Mouse (Mus musculus) gastrocnemius, postnatal 14 days (tissue): ENCODE data around the gene Ust. TPM values are rescaled to one million over a fixed set of nuclear protein-coding genes. Genes with fewer than 3 reads are reported as not detected.
"Not testable (repeated sequence)": the region's sequence is repeated elsewhere in the genome, so short reads cannot be mapped to it uniquely, and the experiment has no call there.

Experiments used
- DNase-seq: peaks from one replicate; pipeline ENCODE4 v3.0.0; 2021; ENCODE audit warnings: mixed read lengths
- intact Hi-C: fragments of 180-260 bp; cut with DNase I; formaldehyde crosslinking; loops from one replicate; pipeline ENCODE4 v1.15.1; 2025; ENCODE audit warnings: low total_unique reads
- long read RNA-seq, 2 experiments: library from polyadenylated mRNA; stranded (forward); transcript quantifications; one replicate each; pipeline ENCODE4 v2.0.0; 2021
- total RNA-seq, 2 experiments: library from RNA; stranded (reverse); gene quantifications; 2 replicates each; pipeline ENCODE4 v1.2.3; 2021

The Ust gene
- total RNA-seq: 1 to 10 TPM; 2.1 to 2.3 TPM
- long read RNA-seq, experiment 1, full-length matches to known transcripts: 2 of 2 reads
- long read RNA-seq, experiment 1, partial matches to known transcripts: 0 of 2 reads
- long read RNA-seq, experiment 1, other reads (novel, unspliced or antisense): 0 of 2 reads
- long read RNA-seq, experiment 2, full-length matches to known transcripts: 1 of 2 reads
- long read RNA-seq, experiment 2, partial matches to known transcripts: 0 of 2 reads
- long read RNA-seq, experiment 2, other reads (novel, unspliced or antisense): 1 of 2 reads

- intact Hi-C loops: loop anchor here (10.0 kb wide), 1 partner anchor 194 kb away; no protein-coding TSS in a partner anchor
- peak; percentile 87 for DNase-seq
These were observed at the start of gene Ust for GRCm38 (mm10) chr10:8518141-8519013. Gene Ust (minus strand): TSS chr10:8518825.

- DNase-seq: no peak
- intact Hi-C loops: no loop called here
These were observed 42.7 kb upstream of the Ust start for GRCm38 (mm10) chr10:8561366-8561765.

DNA sequence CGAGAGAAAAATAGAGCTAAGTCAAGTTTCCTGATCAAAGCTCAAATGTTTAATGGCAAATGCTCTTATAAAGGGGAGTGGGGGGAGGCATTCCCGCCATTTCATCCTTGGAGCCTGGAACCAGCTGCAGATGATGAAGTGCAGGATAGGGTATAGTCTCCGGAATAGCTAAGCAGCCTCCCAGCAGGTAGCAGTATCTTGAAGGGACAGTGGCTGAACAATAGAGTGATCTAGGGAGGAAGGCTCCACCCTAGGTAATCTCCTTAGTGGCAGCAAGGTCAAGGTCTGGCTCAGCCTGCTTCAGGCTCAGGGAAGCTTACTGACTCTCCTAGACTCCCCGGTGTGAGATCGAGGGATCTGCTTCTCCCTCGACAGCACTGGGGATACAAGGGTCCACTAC lies 40.9 kb upstream of the Ust start:
- intact Hi-C loops, DNase-seq: not testable (repeated sequence)

DNA sequence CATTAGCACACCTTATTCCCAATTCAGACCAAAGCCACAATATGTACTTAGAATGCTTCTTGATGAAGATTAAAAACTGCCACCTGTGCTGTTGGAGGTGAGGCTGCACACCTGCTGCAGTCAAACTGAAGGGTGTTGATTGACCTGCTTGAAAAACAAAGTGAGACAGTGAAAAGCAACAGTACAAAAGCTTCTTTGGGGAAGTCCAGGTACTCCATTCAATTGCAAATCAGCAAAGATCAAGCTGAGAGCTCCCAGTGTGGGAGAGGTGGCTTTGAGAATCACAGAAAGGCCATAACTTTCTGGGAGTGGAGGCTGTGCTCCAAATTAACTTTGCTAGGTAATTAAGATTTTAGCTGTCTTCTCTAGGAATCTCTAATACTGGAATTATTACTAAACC lies 33.6 kb upstream of the Ust start:
- DNase-seq, intact Hi-C loops: not testable (repeated sequence)

GRCm38 (mm10) chr10:8551601-8552000 lies 33.0 kb upstream of the Ust start:
- intact Hi-C loops, DNase-seq: not testable (repeated sequence)

GRCm38 (mm10) chr10:8541514-8541913 lies 22.9 kb upstream of the Ust start:
- intact Hi-C loops: no loop called here
- DNase-seq: no peak

GRCm38 (mm10) chr10:8535445-8535844 lies 16.8 kb upstream of the Ust start:
- intact Hi-C loops: no loop called here
- DNase-seq: no peak

DNA sequence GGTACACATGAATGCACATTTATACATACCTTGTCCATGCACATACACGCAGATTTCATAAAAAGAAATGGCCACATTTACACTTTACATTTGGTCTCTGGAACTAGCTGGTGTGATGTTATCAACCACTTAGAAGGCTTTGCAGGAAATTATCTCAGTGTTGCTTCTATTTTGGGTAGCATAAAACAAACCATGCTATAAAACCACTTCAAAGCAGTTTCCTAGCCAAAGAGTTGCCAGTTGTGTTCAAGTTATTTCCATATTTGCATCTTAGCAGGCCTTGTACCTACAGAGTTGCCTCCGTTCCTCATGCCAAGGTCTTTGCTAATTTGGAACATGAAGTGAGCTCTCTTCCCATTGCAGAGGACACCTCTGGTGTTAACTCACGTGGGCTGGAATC lies 13.0 kb upstream of the Ust start:
- intact Hi-C loops: no loop called here
- DNase-seq: no peak

GRCm38 (mm10) chr10:8530505-8531051 lies 12.0 kb upstream of the Ust start:
- DNase-seq: no peak
- intact Hi-C loops: no loop called here

DNA sequence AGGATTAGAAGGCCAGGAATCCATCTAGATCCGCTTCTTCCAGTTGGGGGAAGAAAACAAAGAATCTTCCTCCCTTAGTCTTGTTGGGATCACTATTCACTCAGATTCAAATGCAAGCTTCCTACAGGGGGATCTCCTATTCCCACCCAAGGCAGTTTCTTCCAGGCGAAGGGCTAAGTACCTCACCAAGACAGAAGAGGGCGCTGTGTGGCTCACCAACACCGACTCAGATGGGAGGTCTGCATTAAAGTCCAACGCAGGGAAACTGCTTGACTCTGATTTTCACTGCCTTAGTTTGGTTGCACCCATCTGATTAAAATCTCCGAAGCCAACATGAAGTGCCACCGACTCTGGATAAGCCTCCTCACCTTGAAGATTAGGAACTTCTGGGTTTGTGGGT lies 10.5 kb upstream of the Ust start:
- DNase-seq: peak; percentile 27
- intact Hi-C loops: no loop called here

- intact Hi-C loops: no loop called here
- DNase-seq: no peak
These were observed 6.7 kb upstream of the Ust start for GRCm38 (mm10) chr10:8525354-8525753.

DNA sequence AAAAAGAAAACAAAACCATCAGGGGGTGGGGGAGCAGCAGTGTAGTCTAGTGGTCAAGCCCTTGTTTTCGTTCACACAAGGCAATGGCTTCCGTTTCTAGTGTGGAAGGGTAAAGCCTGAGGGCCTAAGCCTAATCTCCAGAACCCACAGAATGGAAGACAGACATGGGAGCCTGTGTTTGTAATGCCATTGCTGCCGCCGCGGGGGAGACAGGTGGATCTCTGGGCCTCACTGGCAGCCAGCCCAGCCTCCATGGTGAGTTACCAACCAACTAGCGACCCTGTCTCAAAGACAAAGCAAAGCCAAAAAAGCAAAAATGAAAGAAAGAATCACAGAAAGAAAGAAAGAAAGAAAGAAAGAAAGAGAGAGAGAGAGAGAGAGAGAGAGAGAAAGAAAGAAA lies 2.9 kb upstream of the Ust start:
- no peak for DNase-seq
- intact Hi-C loops: no loop called here

- no peak for DNase-seq
- intact Hi-C loops: no loop called here
These were observed 2.3 kb upstream of the Ust start for GRCm38 (mm10) chr10:8520766-8521395.

- intact Hi-C loops: loop anchor here (10.0 kb wide), 1 partner anchor 194 kb away; no protein-coding TSS in a partner anchor
- no peak for DNase-seq
These were observed 428 bp upstream of the Ust start for GRCm38 (mm10) chr10:8519014-8519491.

DNA sequence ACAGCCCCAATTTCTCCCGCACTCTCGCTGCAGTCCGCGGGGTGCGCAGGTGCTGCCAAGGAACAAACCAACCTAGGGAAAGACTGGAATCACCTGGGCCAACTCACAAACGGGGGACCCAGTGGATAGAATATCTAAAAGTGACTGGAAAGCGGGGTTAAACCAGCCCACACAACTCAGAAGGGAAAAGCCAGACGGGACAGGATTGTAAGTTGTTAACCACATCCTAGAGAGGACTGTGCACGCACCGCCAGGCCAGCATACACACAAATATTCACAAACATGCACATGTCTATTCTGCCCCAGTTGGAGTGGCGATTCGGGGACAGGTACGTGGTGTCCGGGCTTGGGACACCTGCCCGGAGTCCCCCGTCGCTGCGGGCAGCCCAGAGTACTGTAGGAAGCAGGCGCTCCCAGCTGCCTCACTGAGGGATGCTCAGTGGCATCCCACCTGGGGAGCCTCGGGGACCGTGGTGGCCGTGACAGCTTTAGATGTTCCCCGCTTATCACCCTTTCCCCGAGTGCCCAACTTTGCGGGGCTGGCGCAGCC lies 959 bp downstream of the Ust start:
- no peak for DNase-seq

GRCm38 (mm10) chr10:8516916-8517524 lies 1.6 kb downstream of the Ust start:
- intact Hi-C loops: loop anchor here (10.0 kb wide), 1 partner anchor 192 kb away; no protein-coding TSS in a partner anchor
- peak; percentile 16 for DNase-seq

More for the DNA sequence above, 959 bp downstream of the Ust start:
- intact Hi-C loops: loop anchor here (10.0 kb wide), 1 partner anchor 193 kb away; no protein-coding TSS in a partner anchor

DNA sequence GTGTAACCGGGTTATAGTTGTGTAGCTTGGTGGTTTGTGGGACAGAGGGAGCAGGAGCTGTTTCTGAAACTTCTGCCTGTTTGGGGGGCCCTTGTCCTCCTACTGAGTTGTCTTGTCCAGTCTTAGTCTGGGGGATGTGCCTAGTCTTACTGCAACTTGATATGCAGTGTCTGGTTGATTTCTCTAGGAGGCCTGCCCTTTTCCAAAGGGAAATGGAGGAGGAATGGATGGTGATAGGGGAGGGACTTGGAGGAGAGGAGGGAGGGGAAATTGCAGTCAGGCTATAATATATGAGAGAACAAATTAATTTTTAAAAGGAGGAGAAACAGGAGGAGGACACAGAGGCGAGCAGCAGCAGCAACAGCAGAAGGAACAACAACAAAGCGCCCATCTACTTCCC lies 4.9 kb downstream of the Ust start:
- intact Hi-C loops: loop anchor here (10.0 kb wide), 1 partner anchor 189 kb away; no protein-coding TSS in a partner anchor
- no peak for DNase-seq

- intact Hi-C loops: loop anchor here (10.0 kb wide), 1 partner anchor 187 kb away; no protein-coding TSS in a partner anchor
These were observed 6.4 kb downstream of the Ust start for GRCm38 (mm10) chr10:8512222-8512621.

GRCm38 (mm10) chr10:8511760-8512159 lies 6.9 kb downstream of the Ust start:
- DNase-seq: no peak
- intact Hi-C loops: loop anchor here (10.0 kb wide), 1 partner anchor 187 kb away; no protein-coding TSS in a partner anchor

More at GRCm38 (mm10) chr10:8512222-8512621, 6.4 kb downstream of the Ust start:
- DNase-seq: no peak
